Mouse (Mus musculus): Measurements from ENCODE around the gene Sds.

DNA sequence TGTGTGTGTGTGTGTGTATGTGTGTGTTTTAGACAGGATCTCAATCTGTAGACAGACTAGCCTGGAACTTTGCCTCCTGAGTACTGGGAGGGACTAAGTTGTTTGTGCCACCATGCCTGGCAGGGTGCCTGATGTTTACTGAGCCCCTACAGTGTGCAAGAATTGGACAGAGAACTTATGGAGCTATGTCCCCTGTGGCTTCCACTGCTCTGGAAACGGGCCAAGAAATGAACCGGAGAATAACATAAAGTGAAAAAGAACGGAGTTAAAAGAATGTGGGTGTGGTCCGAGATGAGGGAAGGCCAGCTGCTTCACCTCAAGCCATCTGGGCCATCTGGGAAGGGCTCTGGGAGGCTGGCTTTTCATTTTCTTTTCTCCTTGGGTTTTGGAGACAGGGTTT is 38.4 kb downstream of the Sds start:
- no peak for TF ChIP-seq TAL1 (IDR thresholded peaks at IDR 0.05; ENCODE audit: low read length)
- no peak for TF ChIP-seq GATA1 (IDR thresholded peaks at IDR 0.05; ENCODE audit: low read length)
